Mouse (Mus musculus): ENCODE measurements around the gene Prpsap1.

The Prpsap1 gene

GRCm38 (mm10) chr11:116443935-116444334, 50.1 kb downstream of the Prpsap1 start:
- DNase-seq (ENCODE audit: low read depth) = peak; percentile 35

GRCm38 (mm10) chr11:116443311-116443710, 50.7 kb downstream of the Prpsap1 start:
- no peak for DNase-seq (ENCODE audit: low read depth)

- no peak for DNase-seq (ENCODE audit: low read depth)
Measured at GRCm38 (mm10) chr11:116442867-116443177, 51.2 kb downstream of the Prpsap1 start.

- DNase-seq (ENCODE audit: low read depth) = no peak
Measured at GRCm38 (mm10) chr11:116442129-116442866, 51.7 kb downstream of the Prpsap1 start.

GRCm38 (mm10) chr11:116440408-116441068, 53.5 kb downstream of the Prpsap1 start:
- no peak for DNase-seq (ENCODE audit: low read depth)

- no peak for DNase-seq (ENCODE audit: low read depth)
Measured at GRCm38 (mm10) chr11:116439269-116440240, 54.4 kb downstream of the Prpsap1 start.

GRCm38 (mm10) chr11:116437541-116437940, 56.5 kb downstream of the Prpsap1 start:
- DNase-seq (ENCODE audit: low read depth) = no peak

GRCm38 (mm10) chr11:116436725-116437331, 57.2 kb downstream of the Prpsap1 start:
- no peak for DNase-seq (ENCODE audit: low read depth)

- no peak for DNase-seq (ENCODE audit: low read depth)
Measured at GRCm38 (mm10) chr11:116435992-116436724, 57.8 kb downstream of the Prpsap1 start.

- DNase-seq (ENCODE audit: low read depth) = peak; percentile 38
Measured at GRCm38 (mm10) chr11:116434967-116435752, 58.8 kb downstream of the Prpsap1 start.

GRCm38 (mm10) chr11:116434287-116434966, 59.6 kb downstream of the Prpsap1 start:
- DNase-seq (ENCODE audit: low read depth) = peak; percentile 90

GRCm38 (mm10) chr11:116433356-116434286, 60.4 kb downstream of the Prpsap1 start, which contains the start of gene Ubald2:
TSS of gene Ubald2 (plus strand) at chr11:116434094.
- peak; percentile 100 for DNase-seq (ENCODE audit: low read depth)

- DNase-seq (ENCODE audit: low read depth) = no peak
Measured at GRCm38 (mm10) chr11:116432593-116433355, 61.2 kb downstream of the Prpsap1 start.

GRCm38 (mm10) chr11:116432127-116432526, 61.9 kb downstream of the Prpsap1 start:
- no peak for DNase-seq (ENCODE audit: low read depth)

- no peak for DNase-seq (ENCODE audit: low read depth)
Measured at GRCm38 (mm10) chr11:116431428-116432077, 62.4 kb downstream of the Prpsap1 start.

GRCm38 (mm10) chr11:116430723-116431427, 63.1 kb downstream of the Prpsap1 start:
- no peak for DNase-seq (ENCODE audit: low read depth)
